Mouse (Mus musculus) small intestine, adult 2 months (tissue): Measurements from ENCODE around the gene Slc37a1. TPM values are rescaled to one million over a fixed set of nuclear protein-coding genes. Genes with fewer than 3 reads are reported as not detected.

Experiments
- H3K27ac ChIP-seq: fragments of 200-500 bp; 2 replicates; pipeline ENCODE4 v1.5.1; 2012; ENCODE audit warnings: low read depth, low read length, control low read depth, inconsistent platforms; ENCODE audit not compliant: insufficient read depth
- H3K27me3 ChIP-seq: fragments of 200-500 bp; 2 replicates; pipeline ENCODE4 v1.6.1; 2012; ENCODE audit warnings: mild to moderate bottlenecking, moderate library complexity, low read length, inconsistent platforms; ENCODE audit not compliant: control insufficient read depth, insufficient read depth
- H3K36me3 ChIP-seq: fragments of 200-500 bp; 2 replicates; pipeline ENCODE4 v1.6.1; 2012; ENCODE audit warnings: mild to moderate bottlenecking, low read length, control low read depth, inconsistent platforms; ENCODE audit not compliant: control insufficient read depth, insufficient read depth
- H3K4me1 ChIP-seq: fragments of 200-500 bp; 2 replicates; pipeline ENCODE4 v1.6.1; 2012; ENCODE audit warnings: low read length, inconsistent platforms, mixed read lengths; ENCODE audit not compliant: control insufficient read depth, insufficient read depth, insufficient read length
- H3K4me3 ChIP-seq: fragments of 200-500 bp; 2 replicates; pipeline ENCODE4 v1.5.1; 2012; ENCODE audit warnings: low read depth, mild to moderate bottlenecking, control low read depth, inconsistent platforms, low read length, moderate library complexity
- CTCF ChIP-seq: fragments of 200-500 bp; IDR thresholded peaks from 2 replicates; pipeline ENCODE4 v1.5.1; 2012; ENCODE audit warnings: low read depth, mild to moderate bottlenecking, control low read depth, inconsistent platforms, low read length, moderate library complexity, mixed read lengths; ENCODE audit not compliant: insufficient replicate concordance, insufficient read length; ENCODE audit errors: extremely low read depth
- POLR2A ChIP-seq: fragments of 200-500 bp; IDR thresholded peaks from 2 replicates; pipeline ENCODE4 v1.6.1; 2012; ENCODE audit warnings: low read depth, mild to moderate bottlenecking, control low read depth, inconsistent platforms, low read length, moderate library complexity
- WGBS: fragments of 180-500 bp; shearing (Covaris S2); methylation state at CpG from one replicate; pipeline ENCODE4 v1.1.7; 2018; 5-methylcytosine and 5-hydroxymethylcytosine counted together
- polyA plus RNA-seq: library from polyadenylated mRNA; depleted of rRNA; stranded (reverse); fragments of >200 nt; gene quantifications from 2 replicates; pipeline ENCODE4 v1.2.3, GENCODE M21; 2012

The Slc37a1 gene
- polyA plus RNA-seq, 1 experiment = 145 TPM

GRCm38 (mm10) chr17:31254463-31254931 lies 32.1 kb upstream of the Slc37a1 start:
- no peak overlapping the region for H3K4me3 ChIP-seq
- 16% methylated on average over 9 of the region's 9 CpGs for WGBS
- no peak overlapping the region for H3K27ac ChIP-seq
- no peaks in the 10 kb centered on the region for H3K36me3 ChIP-seq
- no peak for TF ChIP-seq POLR2A
- peak; percentile 71; the same call in 1 of the 2 replicates for TF ChIP-seq CTCF
- H3K4me1 ChIP-seq = no peaks in the 10 kb centered on the region; the same call in 1 of the 2 replicates
- no peaks in the 10 kb centered on the region for H3K27me3 ChIP-seq

GRCm38 (mm10) chr17:31257149-31257548 lies 29.4 kb upstream of the Slc37a1 start:
- H3K4me1 ChIP-seq = peaks cover 3% of the 10 kb centered on the region; the same call in 1 of the 2 replicates
- H3K36me3 ChIP-seq = no peaks in the 10 kb centered on the region
- H3K27me3 ChIP-seq = no peaks in the 10 kb centered on the region
- WGBS = 74% methylated on average over 1 of the region's 1 CpGs
- no peak overlapping the region for H3K27ac ChIP-seq
- H3K4me3 ChIP-seq = no peak overlapping the region
- TF ChIP-seq POLR2A = no peak
- no peak for TF ChIP-seq CTCF

GRCm38 (mm10) chr17:31257898-31258297 lies 28.7 kb upstream of the Slc37a1 start:
- H3K4me1 ChIP-seq = peaks cover 3% of the 10 kb centered on the region; the same call in 1 of the 2 replicates
- no peaks in the 10 kb centered on the region for H3K27me3 ChIP-seq
- WGBS = 92% methylated on average over 12 of the region's 12 CpGs
- no peak overlapping the region for H3K4me3 ChIP-seq
- H3K36me3 ChIP-seq = no peaks in the 10 kb centered on the region
- no peak for TF ChIP-seq CTCF
- TF ChIP-seq POLR2A = no peak
- no peak overlapping the region for H3K27ac ChIP-seq

GRCm38 (mm10) chr17:31258310-31258865 lies 28.2 kb upstream of the Slc37a1 start:
- TF ChIP-seq CTCF (no peak), POLR2A (no peak)
- H3K4me3 ChIP-seq = no peak overlapping the region
- 90% methylated on average over 9 of the region's 9 CpGs for WGBS
- H3K27ac ChIP-seq = no peak overlapping the region
- peaks cover 3% of the 10 kb centered on the region; the same call in 1 of the 2 replicates for H3K4me1 ChIP-seq
- no peaks in the 10 kb centered on the region for H3K36me3 ChIP-seq
- H3K27me3 ChIP-seq = no peaks in the 10 kb centered on the region

- Histone ChIP-seq H3K4me3 (no peak overlapping the region), H3K36me3 (no peaks in the 10 kb centered on the region), H3K27me3 (no peaks in the 10 kb centered on the region), H3K4me1 (peaks cover 3% of the 10 kb centered on the region; the same call in 1 of the 2 replicates), H3K27ac (no peak overlapping the region)
- TF ChIP-seq CTCF = no peak
- WGBS = 91% methylated on average over 4 of the region's 4 CpGs
Measured at GRCm38 (mm10) chr17:31259145-31259544, 27.4 kb upstream of the Slc37a1 start.

- peak; percentile 28; the same call in 1 of the 2 replicates for TF ChIP-seq CTCF
- TF ChIP-seq POLR2A = no peak
- no peaks in the 10 kb centered on the region for H3K36me3 ChIP-seq
- 76% methylated on average over 4 of the region's 4 CpGs for WGBS
Measured at GRCm38 (mm10) chr17:31259825-31260224, 26.8 kb upstream of the Slc37a1 start.

GRCm38 (mm10) chr17:31260430-31260829 lies 26.2 kb upstream of the Slc37a1 start:
- Histone ChIP-seq H3K4me1 (peaks cover 8% of the 10 kb centered on the region), H3K27me3 (no peaks in the 10 kb centered on the region), H3K4me3 (no peak overlapping the region), H3K27ac (no peak overlapping the region), H3K36me3 (no peaks in the 10 kb centered on the region)
- 30% methylated on average over 7 of the region's 7 CpGs for WGBS
- no peak for TF ChIP-seq POLR2A
- TF ChIP-seq CTCF = no peak

More at GRCm38 (mm10) chr17:31259825-31260224, 26.8 kb upstream of the Slc37a1 start:
- no peaks in the 10 kb centered on the region for H3K27me3 ChIP-seq
- H3K27ac ChIP-seq = no peak overlapping the region
- H3K4me1 ChIP-seq = peaks cover 8% of the 10 kb centered on the region
- H3K4me3 ChIP-seq = no peak overlapping the region

GRCm38 (mm10) chr17:31261352-31261751 lies 25.2 kb upstream of the Slc37a1 start:
- Histone ChIP-seq H3K36me3 (no peaks in the 10 kb centered on the region), H3K4me3 (no peak overlapping the region), H3K27me3 (no peaks in the 10 kb centered on the region), H3K27ac (no peak overlapping the region), H3K4me1 (peaks cover 8% of the 10 kb centered on the region)
- 68% methylated on average over 6 of the region's 6 CpGs for WGBS
- TF ChIP-seq POLR2A = no peak
- no peak for TF ChIP-seq CTCF
